Mouse (Mus musculus) CH12.LX (cell line): ENCODE data around the gene Nat9.

ENCODE experiments used
- CTCF ChIP-seq, 2 experiments: IDR thresholded peaks in 1 of 2; conservative IDR thresholded peaks in 1 of 2; 2 replicates each; pipeline ENCODE4 v1.5.1; 2011 to 2012; ENCODE audit warnings: low read depth in 2 of 2, low read length in 2 of 2, improper control_type of control experiment in 1 of 2, inconsistent platforms in 1 of 2, mild to moderate bottlenecking in 1 of 2, moderate library complexity in 1 of 2
- ETS1 ChIP-seq: conservative IDR thresholded peaks from 2 replicates; pipeline ENCODE4 v1.6.1; 2012; ENCODE audit warnings: low read depth, mild to moderate bottlenecking, inconsistent platforms, low read length, improper control_type of control experiment, moderate library complexity
- GABPA ChIP-seq: IDR thresholded peaks from 2 replicates; pipeline ENCODE4 v1.6.1; 2012; ENCODE audit warnings: low read depth, low read length, improper control_type of control experiment, inconsistent platforms; ENCODE audit not compliant: insufficient replicate concordance
- JUND ChIP-seq: conservative IDR thresholded peaks from 2 replicates; pipeline ENCODE4 v1.6.1; 2011; ENCODE audit warnings: low read depth, low read length, improper control_type of control experiment
- MAX ChIP-seq: IDR thresholded peaks from 2 replicates; pipeline ENCODE4 v1.6.1; 2011; ENCODE audit warnings: low read length, improper control_type of control experiment
- MAZ ChIP-seq: IDR thresholded peaks from 2 replicates; pipeline ENCODE4 v1.6.1; 2012; ENCODE audit warnings: low read depth, mild to moderate bottlenecking, inconsistent platforms, low read length, improper control_type of control experiment, moderate library complexity
- MEF2A ChIP-seq: IDR thresholded peaks from 2 replicates; pipeline ENCODE4 v1.6.1; 2014; ENCODE audit warnings: low read depth, mild to moderate bottlenecking, inconsistent platforms, low read length, improper control_type of control experiment, borderline replicate concordance
- MXI1 ChIP-seq: IDR thresholded peaks from 2 replicates; pipeline ENCODE4 v1.6.1; 2011; ENCODE audit warnings: mild to moderate bottlenecking, low read depth, low read length, improper control_type of control experiment
- POLR2A ChIP-seq: IDR thresholded peaks from 2 replicates; pipeline ENCODE4 v1.6.1; 2011; ENCODE audit warnings: low read depth, mild to moderate bottlenecking, improper control_type of control experiment, low read length
- RCOR1 ChIP-seq: conservative IDR thresholded peaks from 2 replicates; pipeline ENCODE4 v1.6.1; 2012; ENCODE audit warnings: low read depth, mild to moderate bottlenecking, inconsistent platforms, low read length, improper control_type of control experiment
- SMC3 ChIP-seq: IDR thresholded peaks from 2 replicates; pipeline ENCODE4 v1.6.1; 2011; ENCODE audit warnings: low read depth, low read length, improper control_type of control experiment
- UBTF ChIP-seq: IDR thresholded peaks from 2 replicates; pipeline ENCODE4 v1.6.1; 2012; ENCODE audit warnings: low read depth, mild to moderate bottlenecking, inconsistent platforms, low read length, improper control_type of control experiment, moderate library complexity
- ZC3H11A ChIP-seq: IDR thresholded peaks from 2 replicates; pipeline ENCODE4 v1.6.1; 2012; ENCODE audit warnings: low read depth, mild to moderate bottlenecking, inconsistent platforms, low read length, improper control_type of control experiment

- peak; percentile 90 for TF ChIP-seq SMC3
- no peak for TF ChIP-seq POLR2A
- no peak; the same call in 1 of the 2 replicates for TF ChIP-seq ZC3H11A
- peak; percentile 71 to 96; a peak in 3 of 4 replicates for TF ChIP-seq CTCF (conservative IDR thresholded peaks at IDR 0.05 in 1 of 2, IDR thresholded peaks at IDR 0.05 in 1 of 2; ENCODE audit: low read depth in 2 of 2, low read length in 2 of 2)
- TF ChIP-seq ETS1: no peak
- no peak for TF ChIP-seq RCOR1
- no peak for TF ChIP-seq MXI1
- TF ChIP-seq GABPA: no peak
- no peak for TF ChIP-seq MAX
- TF ChIP-seq MEF2A: no peak
- TF ChIP-seq MAZ: no peak
- TF ChIP-seq UBTF: no peak
- TF ChIP-seq JUND: no peak
These were observed 37.2 kb upstream of the Nat9 start for GRCm38 (mm10) chr11:115224889-115225288.
